Mouse (Mus musculus) cerebellum, postnatal 14 days (tissue): ENCODE data around the gene Hoxa10.

ENCODE experiments used
- DNase-seq, 2 experiments: peaks; one replicate each; pipeline ENCODE4 v3.0.0; 2021; ENCODE audit warnings: mixed read lengths in 2 of 2

Gene Hoxa10

GRCm38 (mm10) chr6:52262463-52263320, 22.0 kb upstream of the Hoxa10 start:
- no peak for DNase-seq

DNA sequence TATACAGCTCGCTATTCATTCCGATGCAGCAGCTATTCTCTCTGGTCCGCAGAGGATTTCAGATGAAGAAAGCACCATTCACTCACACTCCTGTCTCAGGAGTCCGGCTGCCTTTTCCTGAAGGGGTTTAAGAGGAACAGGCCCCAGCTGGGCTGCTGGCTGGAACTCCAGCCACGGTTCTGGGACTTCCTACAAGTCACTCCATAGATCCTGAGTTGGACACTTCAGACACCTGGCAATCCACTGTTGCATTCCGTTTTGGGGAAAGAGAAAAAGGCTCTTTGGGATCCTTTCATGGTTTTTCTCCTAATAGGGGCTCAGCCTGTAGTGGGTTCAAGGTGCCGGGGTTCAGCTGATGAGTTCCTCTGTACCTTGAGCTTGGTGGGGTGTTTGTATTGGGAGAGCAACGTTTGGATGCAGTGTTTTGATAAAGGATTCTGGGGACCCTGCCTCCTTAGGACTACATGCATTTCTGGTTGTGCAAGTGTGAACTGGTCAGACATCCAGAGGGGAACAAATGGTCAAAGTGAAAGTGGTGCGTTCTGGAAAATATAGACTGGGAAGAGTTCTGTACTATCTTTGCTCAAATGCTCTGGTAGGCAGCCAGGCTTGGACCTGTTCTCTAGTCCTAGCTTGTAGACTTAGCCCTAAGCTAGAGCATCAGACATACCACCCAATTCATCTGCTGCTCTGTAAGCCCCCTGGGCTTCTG, 21.3 kb upstream of the Hoxa10 start:
- DNase-seq: no peak

DNA sequence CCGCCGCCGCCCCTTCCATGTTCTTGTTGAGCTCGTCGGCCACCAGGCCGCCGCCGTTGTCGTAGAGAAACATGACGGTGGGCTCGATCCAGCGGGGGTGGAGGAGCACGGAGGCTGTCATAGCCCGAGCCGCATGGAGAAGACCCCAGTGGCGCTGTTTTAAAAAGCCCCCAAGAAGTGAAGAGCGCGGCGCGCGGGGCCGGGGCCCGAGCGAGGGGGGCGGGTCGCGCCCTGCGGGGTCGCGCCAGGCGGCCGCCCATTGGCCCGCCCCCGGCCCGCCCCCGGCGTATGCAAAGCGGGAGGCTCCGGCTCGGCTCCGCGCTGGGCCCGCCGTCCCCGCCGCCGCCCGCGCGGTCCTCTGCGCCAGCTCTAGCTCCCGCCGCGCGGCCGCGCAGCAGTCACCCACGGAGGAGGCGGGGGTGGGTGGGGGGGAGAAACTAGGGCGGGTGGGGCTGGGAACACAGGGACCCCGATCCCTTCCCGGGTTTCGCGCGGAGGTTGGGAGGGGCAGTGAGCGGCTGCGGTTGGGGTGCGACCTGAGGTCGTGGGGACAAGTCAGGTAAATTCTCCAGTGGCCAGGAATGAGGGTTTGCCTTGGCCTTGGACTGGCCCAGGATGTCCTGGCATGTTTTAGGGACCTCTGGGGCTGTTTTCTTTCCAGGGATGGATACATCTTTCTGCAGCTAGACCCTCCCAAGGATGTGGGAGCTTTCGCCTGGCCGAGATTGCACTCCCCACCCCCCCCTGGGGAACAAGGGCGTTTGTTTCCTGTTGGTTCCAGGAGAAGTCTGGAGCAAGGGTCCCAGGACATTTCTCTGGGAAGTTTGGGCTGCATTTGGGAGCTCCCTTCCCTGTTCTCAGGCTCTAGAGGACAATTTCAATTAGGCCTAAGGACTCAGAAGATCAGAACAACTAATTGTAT, 20.3 kb upstream of the Hoxa10 start, which contains the start of gene Hoxa13:
Hoxa13 (minus strand) TSS at position 227 of the 922 bp plus-strand sequence.
- DNase-seq: no peak

DNA sequence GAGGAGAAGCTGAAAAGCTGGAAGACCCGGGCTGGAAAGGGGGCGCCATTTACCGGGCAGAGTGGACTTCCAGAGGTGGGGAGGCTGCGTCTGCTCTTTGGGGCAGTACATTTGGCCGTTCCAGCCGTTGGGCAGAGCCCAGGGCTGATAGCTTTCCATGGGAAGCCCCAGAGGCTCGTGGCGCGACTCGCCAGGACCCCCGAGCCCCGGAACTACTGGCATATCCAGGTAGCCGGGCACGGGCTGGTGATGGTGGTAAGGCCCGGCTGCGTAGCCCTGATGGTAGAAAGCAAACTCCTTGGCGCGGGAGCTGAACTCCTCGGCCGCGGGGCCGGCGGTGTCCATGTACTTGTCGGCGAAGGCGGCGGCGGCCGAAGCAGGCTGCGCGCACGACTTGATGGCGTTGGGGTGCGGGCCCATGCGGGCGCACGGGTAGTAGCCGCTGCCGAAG, 19.2 kb upstream of the Hoxa10 start:
- DNase-seq: peak in 1 of 2 experiments; percentile 15

GRCm38 (mm10) chr6:52259081-52259790, 18.6 kb upstream of the Hoxa10 start:
- DNase-seq: peak in 1 of 2 experiments; percentile 17

DNA sequence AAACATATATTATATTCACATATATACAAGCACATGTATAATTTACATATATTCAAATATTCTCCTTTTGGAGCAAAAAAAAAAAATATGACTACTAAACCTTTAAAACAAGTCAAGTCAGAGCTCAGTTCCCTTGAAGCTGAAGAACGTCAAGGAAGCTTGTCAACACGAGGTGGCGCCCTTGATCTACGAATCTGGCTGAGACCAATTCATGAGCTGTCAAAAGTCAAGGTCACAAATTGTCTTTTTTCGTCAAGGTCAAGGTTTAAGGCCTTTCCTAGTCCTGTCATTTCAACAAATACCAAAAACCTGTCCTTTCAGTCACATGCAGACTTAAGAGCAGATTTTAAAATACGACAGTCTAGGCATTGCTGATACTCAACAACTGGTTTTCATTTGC, 16.3 kb upstream of the Hoxa10 start:
- peak; percentile 91 to 93 for DNase-seq

DNA sequence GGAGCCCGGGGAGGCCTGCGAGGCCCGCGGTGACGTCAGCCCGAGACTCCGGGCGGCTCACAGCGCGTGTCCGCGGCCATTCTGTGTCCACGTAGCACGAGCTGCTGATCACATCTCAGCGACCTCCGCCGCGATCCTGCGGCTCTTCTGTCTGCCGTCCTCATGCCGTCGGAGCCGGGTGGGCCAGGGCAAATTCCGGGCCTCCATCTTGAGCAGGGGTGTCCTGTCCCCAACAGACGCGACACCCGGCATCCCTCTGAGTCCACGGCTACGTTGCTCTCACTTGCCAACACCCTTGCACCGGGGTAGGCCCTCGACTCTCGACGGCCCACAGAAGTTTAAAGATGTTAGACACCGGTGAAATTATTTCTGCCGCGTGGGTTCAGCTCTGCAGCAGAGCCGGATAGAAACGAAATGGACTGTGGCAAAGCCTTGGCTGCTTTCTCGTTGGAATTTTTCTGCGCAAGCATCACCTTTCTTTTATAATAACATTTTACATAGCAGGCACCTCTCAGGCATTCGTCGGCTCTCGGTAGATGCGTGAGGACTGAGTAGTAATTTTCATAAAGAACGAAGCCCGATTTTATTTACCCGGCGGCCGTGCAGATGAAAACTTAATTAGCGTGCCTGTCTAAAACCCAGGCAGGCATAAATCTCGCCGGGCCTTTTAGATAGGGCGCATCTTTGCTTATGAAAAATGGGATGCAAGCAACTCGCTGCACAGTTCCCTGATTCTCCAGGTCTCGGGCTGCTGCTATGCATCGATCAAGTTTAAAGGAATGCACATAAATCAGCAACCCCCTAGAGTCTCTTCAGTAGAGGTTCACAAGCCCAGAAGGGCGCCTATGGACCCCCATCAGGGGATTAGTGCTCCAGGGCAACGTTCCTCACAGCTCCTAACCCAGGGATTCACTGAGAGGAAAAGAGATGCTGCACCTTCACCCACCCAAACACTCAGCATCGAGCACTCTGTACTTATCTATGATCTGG, 13.2 kb upstream of the Hoxa10 start:
- DNase-seq: peak; percentile 26 to 52

- DNase-seq: peak in 1 of 2 experiments; percentile 14
These were observed 12.2 kb upstream of the Hoxa10 start for GRCm38 (mm10) chr6:52252775-52253376.

- peak in 1 of 2 experiments; percentile 9 for DNase-seq
These were observed 11.5 kb upstream of the Hoxa10 start for GRCm38 (mm10) chr6:52252016-52252774.

- DNase-seq: no peak
These were observed 10.7 kb upstream of the Hoxa10 start for GRCm38 (mm10) chr6:52251177-52251879.

- DNase-seq: no peak
These were observed 9.2 kb upstream of the Hoxa10 start for GRCm38 (mm10) chr6:52249826-52250225.

GRCm38 (mm10) chr6:52249415-52249738, 8.7 kb upstream of the Hoxa10 start:
- DNase-seq: no peak

- DNase-seq: no peak
These were observed 8.2 kb upstream of the Hoxa10 start for GRCm38 (mm10) chr6:52248638-52249414.

DNA sequence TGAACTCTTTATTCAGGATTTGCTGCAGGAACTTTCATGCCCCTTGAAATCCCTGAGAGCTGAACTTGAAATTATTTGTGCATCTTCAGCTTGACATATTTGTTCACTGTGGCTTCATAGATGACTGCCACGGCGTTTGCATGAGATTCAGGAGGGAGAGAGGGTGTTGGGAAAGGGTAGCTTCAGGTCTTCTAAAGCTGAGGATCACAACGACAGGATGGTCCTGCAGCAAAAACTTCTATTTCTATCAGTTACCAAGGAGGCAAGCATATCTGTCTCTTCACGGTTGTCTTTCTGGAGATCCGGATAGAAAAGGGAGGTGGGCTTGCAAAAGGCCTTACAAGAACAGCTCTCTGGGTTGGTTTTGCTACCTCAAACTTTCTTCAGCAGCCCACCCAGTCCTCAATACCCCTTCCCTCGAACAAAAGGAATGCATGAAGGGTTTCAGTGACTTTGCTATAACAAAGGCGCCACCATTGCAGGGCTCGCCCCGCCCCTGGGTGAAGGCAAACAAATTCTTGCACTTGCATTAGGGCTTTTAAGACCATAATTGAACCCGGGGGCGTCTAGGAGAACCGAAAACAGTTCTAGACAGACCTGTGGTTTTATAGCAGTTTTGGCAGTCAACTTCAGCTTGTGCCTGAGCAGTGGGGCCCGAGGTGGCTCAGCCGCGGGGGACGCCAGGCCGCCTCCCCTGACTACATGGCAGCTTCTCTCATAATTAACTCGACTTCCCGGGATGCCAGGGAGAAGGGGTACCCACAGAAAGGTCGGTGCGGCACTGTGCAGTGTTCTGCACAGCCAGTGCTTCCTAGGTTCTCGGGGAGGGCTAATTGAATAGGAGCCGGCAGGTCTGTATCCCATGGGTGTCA, 7.3 kb upstream of the Hoxa10 start:
- no peak for DNase-seq

- DNase-seq: no peak
These were observed 6.3 kb upstream of the Hoxa10 start for GRCm38 (mm10) chr6:52246916-52247315.

GRCm38 (mm10) chr6:52246403-52246803, 5.7 kb upstream of the Hoxa10 start:
- no peak for DNase-seq

DNA sequence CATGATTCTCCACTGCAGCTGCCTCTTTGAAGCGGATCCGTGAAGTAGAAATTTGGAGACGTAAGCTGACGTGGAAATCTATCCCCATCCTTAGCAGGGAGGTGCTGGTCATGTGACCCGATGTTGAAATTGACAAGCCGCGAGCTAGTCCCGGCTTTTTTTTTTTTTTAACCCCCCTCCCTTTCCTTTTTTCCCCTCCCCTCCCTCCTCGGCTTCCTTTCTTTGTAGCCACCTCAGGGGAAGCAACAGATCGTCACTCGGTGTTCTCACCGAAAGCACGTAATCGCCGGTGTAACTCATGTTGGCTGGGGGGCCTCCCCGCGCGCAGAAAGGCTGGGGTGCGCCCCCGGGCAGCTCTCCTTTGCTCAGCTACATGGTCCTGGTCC, 5.1 kb upstream of the Hoxa10 start, which contains the start of gene Hoxa11:
Hoxa11 (minus strand) TSS at position 54 of the 386 bp plus-strand sequence.
- DNase-seq: no peak
